Mouse (Mus musculus): ENCODE measurements around the gene Slc2a8. TPM values are rescaled to one million over a fixed set of nuclear protein-coding genes. Genes with fewer than 3 reads are reported as not detected.

The Slc2a8 gene
- polyA plus RNA-seq, 1 experiment from 2014 or later, result 15.4 TPM

- Histone ChIP-seq H3K9ac (no peak overlapping the region), H3K4me2 (no peak overlapping the region), H3K4me3 (no peak overlapping the region), H3K4me1 (no peaks in the 10 kb centered on the region), H3K27ac (no peak overlapping the region), H3K27me3 (no peaks in the 10 kb centered on the region), H3K36me3 (ENCODE audit: poor library complexity, severe bottlenecking) (peaks cover 61% of the 10 kb centered on the region), H3K9me3 (replicated peaks) (no peaks in the 10 kb centered on the region)
- ATAC-seq, result no peak
- WGBS, result 89% methylated on average over 12 of the region's 12 CpGs
Measured at GRCm38 (mm10) chr2:32926330-32927075, 55.4 kb downstream of the Slc2a8 start.

GRCm38 (mm10) chr2:32924306-32924844 is 57.5 kb downstream of the Slc2a8 start:
- 76% methylated on average over 10 of the region's 10 CpGs for WGBS
- Histone ChIP-seq H3K4me2 (no peak overlapping the region), H3K9ac (no peak overlapping the region), H3K9me3 (replicated peaks) (no peaks in the 10 kb centered on the region), H3K27ac (no peak overlapping the region), H3K27me3 (no peaks in the 10 kb centered on the region), H3K36me3 (ENCODE audit: poor library complexity, severe bottlenecking) (peaks cover 74% of the 10 kb centered on the region), H3K4me1 (no peaks in the 10 kb centered on the region), H3K4me3 (no peak overlapping the region)
- ATAC-seq, result no peak

GRCm38 (mm10) chr2:32923551-32924250 is 58.2 kb downstream of the Slc2a8 start:
- no peak for ATAC-seq
- H3K4me3 ChIP-seq, result no peak overlapping the region
- H3K9ac ChIP-seq, result no peak overlapping the region
- no peak overlapping the region for H3K27ac ChIP-seq
- H3K9me3 ChIP-seq (replicated peaks), result no peaks in the 10 kb centered on the region
- no peaks in the 10 kb centered on the region for H3K4me1 ChIP-seq
- no peak overlapping the region for H3K4me2 ChIP-seq
- WGBS, result 93% methylated on average over 24 of the region's 24 CpGs
- peaks cover 76% of the 10 kb centered on the region for H3K36me3 ChIP-seq (ENCODE audit: poor library complexity, severe bottlenecking)
- H3K27me3 ChIP-seq, result no peaks in the 10 kb centered on the region

Other genes with a start within 250 kb of the Slc2a8 start
- gene 6330409D20Rik, start 241.1 kb downstream of the Slc2a8 start, polyA plus RNA-seq (2015; fragmentation: Nextera tagmentation; extraction: Ambion mirVana), result 1.6 and 2.5 TPM in 2 replicates
- 55.8 and 62.2 TPM in 2 replicates for gene Tor2a, start 224.8 kb downstream of the Slc2a8 start, polyA plus RNA-seq (2015; fragmentation: Nextera tagmentation; extraction: Ambion mirVana)
- gene Ttc16, start 206.4 kb downstream of the Slc2a8 start, polyA plus RNA-seq (2015; fragmentation: Nextera tagmentation; extraction: Ambion mirVana), result 0.43 and 0.48 TPM in 2 replicates
- 4.6 and 5.4 TPM in 2 replicates for gene Ptrh1, start 206.3 kb downstream of the Slc2a8 start, polyA plus RNA-seq (2015; fragmentation: Nextera tagmentation; extraction: Ambion mirVana)
- 0.45 and 1.4 TPM in 2 replicates for gene Cfap157, start 197.7 kb downstream of the Slc2a8 start, polyA plus RNA-seq (2015; fragmentation: Nextera tagmentation; extraction: Ambion mirVana)
- 97.5 and 109 TPM in 2 replicates for gene Stxbp1, start 134.8 kb downstream of the Slc2a8 start, polyA plus RNA-seq (2015; fragmentation: Nextera tagmentation; extraction: Ambion mirVana)
- 21.1 and 23.7 TPM in 2 replicates for gene Fam129b, start 106.0 kb downstream of the Slc2a8 start, polyA plus RNA-seq (2015; fragmentation: Nextera tagmentation; extraction: Ambion mirVana)
- 111 and 118 TPM in 2 replicates for gene Rpl12, start 20.5 kb downstream of the Slc2a8 start, polyA plus RNA-seq (2015; fragmentation: Nextera tagmentation; extraction: Ambion mirVana)
- gene Lrsam1, start 20.5 kb downstream of the Slc2a8 start, polyA plus RNA-seq (2015; fragmentation: Nextera tagmentation; extraction: Ambion mirVana), result 14.8 and 15.5 TPM in 2 replicates
- 12.1 and 12.2 TPM in 2 replicates for gene Garnl3, start 149.6 kb upstream of the Slc2a8 start, polyA plus RNA-seq (2015; fragmentation: Nextera tagmentation; extraction: Ambion mirVana)
- gene Angptl2, start 234.0 kb upstream of the Slc2a8 start, polyA plus RNA-seq (2015; fragmentation: Nextera tagmentation; extraction: Ambion mirVana), result 11.0 and 13.0 TPM in 2 replicates

All from forebrain, embryonic 13.5 days (tissue).